Mouse (Mus musculus): ENCODE data around the gene Mgat4b. TPM values are rescaled to one million over a fixed set of nuclear protein-coding genes. Genes with fewer than 3 reads are reported as not detected.
A peak's percentile ranks its signal among the peaks of the same experiment; 100 is the strongest.

Mgat4b gene
- polyA plus RNA-seq, 1 experiment from 2014 or later = 18.4 TPM

GRCm38 (mm10) chr11:50215633-50216032 lies 4.9 kb downstream of the Mgat4b start:
- Histone ChIP-seq H3K27me3 (ENCODE audit: control insufficient read depth, insufficient read depth, low read length) (no peaks in the 10 kb centered on the region), H3K4me1 (ENCODE audit: control insufficient read depth, insufficient read depth, low read length) (peaks cover 15% of the 10 kb centered on the region), H3K27ac (replicated peaks; ENCODE audit: low read depth, low read length) (no peak overlapping the region), H3K9me3 (ENCODE audit: control insufficient read depth, low read length) (no peaks in the 10 kb centered on the region), H3K9ac (ENCODE audit: low read length) (no peak overlapping the region), H3K4me3 (ENCODE audit: low read depth, low read length) (no peak overlapping the region), H3K36me3 (ENCODE audit: control insufficient read depth, insufficient read depth, low read length) (no peaks in the 10 kb centered on the region), H3K4me2 (ENCODE audit: low read depth, severe bottlenecking) (no peak overlapping the region)
- no peak for ATAC-seq (ENCODE audit: insufficient number of reproducible peaks, low FRiP score, low TSS enrichment, low read depth)
- no peak for DNase-seq (ENCODE audit: low spot score)
- WGBS = 17% methylated on average over 9 of the region's 9 CpGs

GRCm38 (mm10) chr11:50216724-50217366 lies 6.2 kb downstream of the Mgat4b start:
- H3K9me3 ChIP-seq (ENCODE audit: control insufficient read depth, low read length) = no peaks in the 10 kb centered on the region
- H3K9ac ChIP-seq (ENCODE audit: low read length) = no peak overlapping the region
- 68% methylated on average over 4 of the region's 4 CpGs for WGBS
- H3K4me1 ChIP-seq (ENCODE audit: control insufficient read depth, insufficient read depth, low read length) = peaks cover 15% of the 10 kb centered on the region
- no peaks in the 10 kb centered on the region for H3K36me3 ChIP-seq (ENCODE audit: control insufficient read depth, insufficient read depth, low read length)
- no peak overlapping the region for H3K27ac ChIP-seq (replicated peaks; ENCODE audit: low read depth, low read length)
- H3K27me3 ChIP-seq (ENCODE audit: control insufficient read depth, insufficient read depth, low read length) = no peaks in the 10 kb centered on the region
- H3K4me2 ChIP-seq (ENCODE audit: low read depth, severe bottlenecking) = no peak overlapping the region
- H3K4me3 ChIP-seq (ENCODE audit: low read depth, low read length) = no peak overlapping the region
- DNase-seq (ENCODE audit: low spot score) (no peak), ATAC-seq (ENCODE audit: insufficient number of reproducible peaks, low FRiP score, low TSS enrichment, low read depth) (no peak)

- ATAC-seq (ENCODE audit: insufficient number of reproducible peaks, low FRiP score, low TSS enrichment, low read depth) (no peak), DNase-seq (ENCODE audit: low spot score) (no peak)
- Histone ChIP-seq H3K9me3 (ENCODE audit: control insufficient read depth, low read length) (no peaks in the 10 kb centered on the region), H3K4me3 (ENCODE audit: low read depth, low read length) (no peak overlapping the region), H3K9ac (ENCODE audit: low read length) (no peak overlapping the region), H3K36me3 (ENCODE audit: control insufficient read depth, insufficient read depth, low read length) (no peaks in the 10 kb centered on the region), H3K27ac (replicated peaks; ENCODE audit: low read depth, low read length) (no peak overlapping the region), H3K27me3 (ENCODE audit: control insufficient read depth, insufficient read depth, low read length) (no peaks in the 10 kb centered on the region), H3K4me1 (ENCODE audit: control insufficient read depth, insufficient read depth, low read length) (peaks cover 15% of the 10 kb centered on the region), H3K4me2 (ENCODE audit: low read depth, severe bottlenecking) (no peak overlapping the region)
- 64% methylated on average over 4 of the region's 4 CpGs for WGBS
Observed at GRCm38 (mm10) chr11:50217811-50218210, 7.1 kb downstream of the Mgat4b start.

GRCm38 (mm10) chr11:50219833-50220232 lies 9.1 kb downstream of the Mgat4b start:
- no peak for DNase-seq (ENCODE audit: low spot score)
- WGBS = 52% methylated on average over 2 of the region's 2 CpGs

GRCm38 (mm10) chr11:50222559-50223276 lies 12.0 kb downstream of the Mgat4b start:
- no peak for DNase-seq (ENCODE audit: low spot score)
- no peaks in the 10 kb centered on the region for H3K27me3 ChIP-seq (ENCODE audit: control insufficient read depth, insufficient read depth, low read length)
- WGBS = 52% methylated on average over 7 of the region's 7 CpGs
- no peak for ATAC-seq (ENCODE audit: insufficient number of reproducible peaks, low FRiP score, low TSS enrichment, low read depth)
- no peak overlapping the region for H3K27ac ChIP-seq (replicated peaks; ENCODE audit: low read depth, low read length)
- H3K4me3 ChIP-seq (ENCODE audit: low read depth, low read length) = no peak overlapping the region
- no peaks in the 10 kb centered on the region for H3K36me3 ChIP-seq (ENCODE audit: control insufficient read depth, insufficient read depth, low read length)
- no peaks in the 10 kb centered on the region for H3K9me3 ChIP-seq (ENCODE audit: control insufficient read depth, low read length)
- H3K9ac ChIP-seq (ENCODE audit: low read length) = no peak overlapping the region
- peaks cover 26% of the 10 kb centered on the region for H3K4me1 ChIP-seq (ENCODE audit: control insufficient read depth, insufficient read depth, low read length)
- H3K4me2 ChIP-seq (ENCODE audit: low read depth, severe bottlenecking) = no peak overlapping the region

More at GRCm38 (mm10) chr11:50219833-50220232, 9.1 kb downstream of the Mgat4b start:
- no peak overlapping the region for H3K4me3 ChIP-seq (ENCODE audit: low read depth, low read length)
- H3K27me3 ChIP-seq (ENCODE audit: control insufficient read depth, insufficient read depth, low read length) = no peaks in the 10 kb centered on the region
- no peak overlapping the region for H3K9ac ChIP-seq (ENCODE audit: low read length)
- H3K4me1 ChIP-seq (ENCODE audit: control insufficient read depth, insufficient read depth, low read length) = peaks cover 26% of the 10 kb centered on the region
- H3K4me2 ChIP-seq (ENCODE audit: low read depth, severe bottlenecking) = no peak overlapping the region
- H3K27ac ChIP-seq (replicated peaks; ENCODE audit: low read depth, low read length) = no peak overlapping the region
- H3K9me3 ChIP-seq (ENCODE audit: control insufficient read depth, low read length) = no peaks in the 10 kb centered on the region
- ATAC-seq (ENCODE audit: insufficient number of reproducible peaks, low FRiP score, low TSS enrichment, low read depth) = no peak
- no peaks in the 10 kb centered on the region for H3K36me3 ChIP-seq (ENCODE audit: control insufficient read depth, insufficient read depth, low read length)

- no peak for ATAC-seq (ENCODE audit: insufficient number of reproducible peaks, low FRiP score, low TSS enrichment, low read depth)
- no peak for DNase-seq (ENCODE audit: low spot score)
- Histone ChIP-seq H3K4me2 (ENCODE audit: low read depth, severe bottlenecking) (peak overlapping the region; percentile 91), H3K36me3 (ENCODE audit: control insufficient read depth, insufficient read depth, low read length) (no peaks in the 10 kb centered on the region), H3K4me3 (ENCODE audit: low read depth, low read length) (peak overlapping the region; percentile 70), H3K4me1 (ENCODE audit: control insufficient read depth, insufficient read depth, low read length) (peaks cover 34% of the 10 kb centered on the region), H3K9ac (ENCODE audit: low read length) (peak overlapping the region; percentile 93), H3K27ac (replicated peaks; ENCODE audit: low read depth, low read length) (peak overlapping the region; percentile 70; the same call in 1 of the 2 replicates), H3K27me3 (ENCODE audit: control insufficient read depth, insufficient read depth, low read length) (no peaks in the 10 kb centered on the region), H3K9me3 (ENCODE audit: control insufficient read depth, low read length) (no peaks in the 10 kb centered on the region)
- WGBS = 7% methylated on average over 17 of the region's 17 CpGs
Observed at GRCm38 (mm10) chr11:50223783-50224662, 13.3 kb downstream of the Mgat4b start.

GRCm38 (mm10) chr11:50224671-50225530 lies 14.2 kb downstream of the Mgat4b start:
- peaks cover 42% of the 10 kb centered on the region for H3K4me1 ChIP-seq (ENCODE audit: control insufficient read depth, insufficient read depth, low read length)
- H3K9ac ChIP-seq (ENCODE audit: low read length) = peak overlapping the region; percentile 93
- no peaks in the 10 kb centered on the region for H3K9me3 ChIP-seq (ENCODE audit: control insufficient read depth, low read length)
- no peaks in the 10 kb centered on the region for H3K36me3 ChIP-seq (ENCODE audit: control insufficient read depth, insufficient read depth, low read length)
- peak overlapping the region; percentile 70 for H3K4me3 ChIP-seq (ENCODE audit: low read depth, low read length)
- WGBS = under 1% methylated on average over 68 of the region's 70 CpGs
- DNase-seq (ENCODE audit: low spot score) (peak; percentile 84), ATAC-seq (ENCODE audit: insufficient number of reproducible peaks, low FRiP score, low TSS enrichment, low read depth) (peak; percentile 78)
- peak overlapping the region; percentile 91 for H3K4me2 ChIP-seq (ENCODE audit: low read depth, severe bottlenecking)
- H3K27me3 ChIP-seq (ENCODE audit: control insufficient read depth, insufficient read depth, low read length) = no peaks in the 10 kb centered on the region
- H3K27ac ChIP-seq (replicated peaks; ENCODE audit: low read depth, low read length) = peak overlapping the region; percentile 70; the same call in 1 of the 2 replicates
